Mouse (Mus musculus) hindbrain, embryonic 16.5 days (tissue): ENCODE measurements around the gene Med25. TPM values are rescaled to one million over a fixed set of nuclear protein-coding genes. Genes with fewer than 3 reads are reported as not detected.
A peak's percentile ranks its signal among the peaks of the same experiment; 100 is the strongest.

Source experiments
- ATAC-seq: fragments of 200-750 bp; cut with Nextera tagmentation; 2 replicates; pipeline ENCODE4 v1.8.0; 2017; ENCODE audit warnings: moderate TSS enrichment, moderate library complexity
- H3K27ac ChIP-seq: fragments of 300-500 bp; sonication (generic); 2 replicates; pipeline ENCODE4 v1.5.1; 2014; ENCODE audit warnings: low read depth, mild to moderate bottlenecking, control low read depth, low read length, moderate library complexity
- H3K27me3 ChIP-seq: fragments of 300-500 bp; sonication (generic); replicated peaks from 2 replicates; pipeline ENCODE4 v1.6.1; 2014; ENCODE audit warnings: low read length; ENCODE audit not compliant: control insufficient read depth, insufficient read depth
- H3K36me3 ChIP-seq: fragments of 300-500 bp; sonication (generic); 2 replicates; pipeline ENCODE4 v1.6.1; 2014; ENCODE audit warnings: mild to moderate bottlenecking, low read length, moderate library complexity, mixed read lengths; ENCODE audit not compliant: control insufficient read depth, insufficient read depth
- H3K4me1 ChIP-seq: fragments of 300-500 bp; sonication (generic); 2 replicates; pipeline ENCODE4 v1.6.1; 2014; ENCODE audit warnings: low read depth, low read length; ENCODE audit not compliant: control insufficient read depth, insufficient read depth
- H3K4me2 ChIP-seq: fragments of 300-500 bp; sonication (generic); 2 replicates; pipeline ENCODE4 v1.6.1; 2014; ENCODE audit warnings: mild to moderate bottlenecking, low read length, control low read depth, moderate library complexity
- H3K4me3 ChIP-seq: fragments of 300-500 bp; sonication (generic); 2 replicates; pipeline ENCODE4 v1.5.1; 2014; ENCODE audit warnings: mild to moderate bottlenecking, low read length, control low read depth, moderate library complexity
- H3K9ac ChIP-seq: fragments of 300-500 bp; sonication (generic); 2 replicates; pipeline ENCODE4 v1.6.1; 2014; ENCODE audit warnings: low read depth, mild to moderate bottlenecking, control low read depth, low read length, moderate library complexity
- H3K9me3 ChIP-seq: fragments of 300-500 bp; sonication (generic); 2 replicates; pipeline ENCODE4 v1.6.1; 2014; ENCODE audit warnings: mild to moderate bottlenecking, low read length, moderate library complexity; ENCODE audit not compliant: control insufficient read depth
- WGBS: fragments of 180-500 bp; shearing (Covaris S2); extraction: QIAGEN DNeasy Blood & Tissue Kit; methylation state at CpG from one replicate; pipeline ENCODE4 v1.1.7; 2014; 5-methylcytosine and 5-hydroxymethylcytosine counted together
- polyA plus RNA-seq: library from polyadenylated mRNA; unstranded; fragments of >200 nt; fragmentation: Nextera tagmentation; extraction: Ambion mirVana; gene quantifications from 2 replicates; pipeline ENCODE4 v1.2.1, GENCODE M21; 2015

The Med25 gene
- polyA plus RNA-seq, 1 experiment from 2014 or later: 136 TPM

DNA sequence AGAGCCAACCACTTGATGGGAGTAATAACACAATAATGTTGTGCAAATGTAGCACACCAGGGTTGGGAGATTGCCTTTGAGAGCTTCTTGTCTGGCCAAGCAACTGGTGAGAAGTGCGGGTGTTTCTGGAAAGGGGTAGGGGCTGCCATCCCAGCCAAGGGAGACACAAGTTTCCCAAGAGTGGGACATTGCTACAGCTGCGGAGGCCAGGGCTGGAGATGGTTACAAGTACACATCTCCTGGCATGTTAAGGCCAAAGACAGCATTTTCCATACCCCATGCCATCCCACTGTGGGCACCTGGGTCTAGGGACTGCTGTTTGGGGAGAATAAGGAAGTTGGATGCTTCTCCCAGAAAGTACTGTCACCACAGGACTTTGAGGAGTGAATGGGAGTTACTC, 39.4 kb downstream of the Med25 start:
- Histone ChIP-seq H3K9me3 (no peaks in the 10 kb centered on the region), H3K27me3 (no peaks in the 10 kb centered on the region), H3K4me1 (peaks cover 30% of the 10 kb centered on the region), H3K36me3 (no peaks in the 10 kb centered on the region), H3K9ac (peak overlapping the region; percentile 33), H3K4me2 (no peak overlapping the region), H3K27ac (no peak overlapping the region), H3K4me3 (no peak overlapping the region)
- WGBS: 91% methylated on average over 2 of the region's 2 CpGs
- ATAC-seq: no peak

DNA sequence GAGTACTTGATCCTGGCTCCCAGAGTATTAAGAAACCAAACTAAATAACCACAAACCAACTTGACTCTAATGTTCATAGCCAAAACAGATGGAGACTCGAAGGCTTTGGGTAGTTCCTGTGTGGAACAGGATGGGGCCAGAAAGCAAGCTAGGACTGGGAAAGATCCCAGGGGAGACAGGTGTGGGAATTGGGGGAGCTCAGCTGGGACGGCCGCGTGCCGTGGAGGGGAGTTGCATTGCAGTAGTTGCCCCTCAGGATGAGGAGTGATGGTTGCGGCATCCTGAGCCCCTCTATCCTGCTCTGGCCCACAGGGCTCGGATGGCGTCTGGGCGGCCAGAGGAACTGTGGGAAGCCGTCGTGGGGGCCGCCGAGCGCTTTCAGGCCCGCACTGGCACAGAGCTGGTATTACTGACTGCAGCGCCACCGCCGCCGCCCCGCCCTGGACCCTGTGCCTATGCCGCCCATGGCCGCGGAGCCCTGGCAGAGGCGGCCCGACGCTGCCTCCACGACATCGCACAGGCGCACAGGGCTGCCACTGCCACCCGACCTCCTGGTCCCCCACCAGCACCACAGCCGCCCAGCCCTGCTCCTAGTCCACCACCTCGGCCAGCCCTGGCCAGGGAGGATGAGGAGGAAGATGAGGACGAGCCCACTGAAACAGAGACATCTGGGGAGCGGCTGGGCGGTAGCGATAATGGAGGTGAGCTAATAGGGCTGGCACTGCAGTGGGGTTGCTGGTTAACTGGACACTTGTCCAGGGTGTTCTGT, 40.1 kb downstream of the Med25 start:
- no peaks in the 10 kb centered on the region for H3K27me3 ChIP-seq
- H3K4me2 ChIP-seq: no peak overlapping the region
- H3K36me3 ChIP-seq: no peaks in the 10 kb centered on the region
- no peak overlapping the region for H3K27ac ChIP-seq
- peaks cover 32% of the 10 kb centered on the region for H3K4me1 ChIP-seq
- ATAC-seq: no peak
- whole genome bisulfite sequencing: 90% methylated on average over 36 of the region's 36 CpGs
- H3K9ac ChIP-seq: no peak overlapping the region
- no peaks in the 10 kb centered on the region for H3K9me3 ChIP-seq
- H3K4me3 ChIP-seq: no peak overlapping the region

DNA sequence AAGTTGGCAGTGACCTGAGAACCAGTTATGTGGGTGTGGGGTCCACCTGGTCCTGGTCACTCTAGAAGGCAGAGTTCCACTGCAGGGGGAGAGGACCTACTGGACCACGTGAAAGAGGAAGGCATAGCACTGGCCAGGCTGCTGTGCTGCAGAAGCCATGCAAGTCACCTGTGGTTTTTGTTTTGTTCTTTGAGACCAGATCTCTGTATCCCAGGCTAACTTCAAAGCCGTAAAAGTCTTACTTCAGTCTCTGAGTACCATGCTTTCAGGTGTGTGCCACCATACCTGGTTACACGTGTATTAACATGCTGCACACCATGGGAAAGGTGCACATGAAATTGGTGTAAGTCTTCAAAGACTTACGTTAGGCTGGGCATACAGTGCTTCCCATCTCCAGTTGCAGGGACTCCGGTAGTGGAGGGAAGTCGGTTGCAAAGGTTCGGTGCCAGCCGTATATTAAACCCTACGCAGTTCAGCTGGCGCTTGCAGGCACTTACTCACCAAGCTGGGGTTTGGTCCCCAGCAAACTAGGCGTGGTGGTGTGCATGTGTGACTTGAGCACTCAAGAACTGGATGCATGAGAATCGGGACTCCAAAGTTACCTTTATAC, 40.8 kb downstream of the Med25 start:
- Histone ChIP-seq H3K4me2 (no peak overlapping the region), H3K4me1 (peaks cover 35% of the 10 kb centered on the region)

DNA sequence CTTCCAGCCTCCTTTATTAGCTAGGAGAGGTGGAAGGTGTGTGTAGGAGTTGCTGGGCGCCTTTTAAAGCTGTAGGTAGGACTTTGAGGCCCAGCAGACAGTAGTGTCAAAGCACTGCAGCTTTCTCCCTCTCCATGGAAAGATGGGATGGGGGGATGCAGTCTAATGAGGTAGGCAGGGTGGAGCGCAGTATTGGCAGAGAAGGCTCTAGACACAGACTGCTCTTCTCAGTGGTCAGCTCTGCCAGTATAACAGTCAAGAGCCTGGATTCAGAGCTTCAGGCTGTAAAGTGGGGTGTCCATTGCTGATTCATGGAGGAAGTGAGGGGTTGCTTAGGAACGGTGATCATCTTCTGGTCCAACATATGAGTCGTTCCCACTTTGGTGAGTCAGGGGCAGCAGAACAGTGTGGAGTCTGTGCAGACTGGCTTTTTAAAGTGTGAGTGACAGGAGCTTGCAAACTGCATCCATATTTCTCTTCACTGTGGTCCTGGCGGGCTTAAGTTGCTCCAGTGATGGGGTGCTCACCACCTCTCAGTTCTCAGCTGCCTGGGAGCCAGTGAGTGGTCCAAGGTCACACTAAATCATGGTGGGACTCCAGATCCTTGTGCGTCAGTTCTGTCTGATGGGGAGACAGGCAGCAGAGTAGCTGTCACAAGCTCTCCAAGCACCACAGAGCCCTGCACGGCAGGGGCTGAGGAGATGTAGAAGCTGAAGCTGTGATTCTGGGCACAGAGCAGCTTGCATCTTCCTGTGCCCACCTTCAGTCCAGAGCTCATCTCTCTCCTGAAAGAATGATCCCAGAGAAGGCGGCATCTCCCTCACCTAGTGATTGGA, 41.5 kb downstream of the Med25 start:
- H3K4me3 ChIP-seq: peak overlapping the region; percentile 72
- no peaks in the 10 kb centered on the region for H3K27me3 ChIP-seq
- peaks cover 8% of the 10 kb centered on the region; the same call in 1 of the 2 replicates for H3K36me3 ChIP-seq
- peak overlapping the region; percentile 92 for H3K4me2 ChIP-seq
- peak overlapping the region; percentile 99 for H3K27ac ChIP-seq
- WGBS: 81% methylated on average over 8 of the region's 8 CpGs
- H3K9me3 ChIP-seq: no peaks in the 10 kb centered on the region
- H3K4me1 ChIP-seq: peaks cover 30% of the 10 kb centered on the region
- H3K9ac ChIP-seq: peak overlapping the region; percentile 82
- no peak for ATAC-seq

More for the DNA sequence above, 40.8 kb downstream of the Med25 start:
- Histone ChIP-seq H3K9ac (no peak overlapping the region), H3K4me3 (no peak overlapping the region), H3K9me3 (no peaks in the 10 kb centered on the region), H3K27me3 (no peaks in the 10 kb centered on the region), H3K36me3 (peaks cover under 1% of the 10 kb centered on the region; the same call in 1 of the 2 replicates), H3K27ac (no peak overlapping the region)
- ATAC-seq: no peak
- WGBS: 92% methylated on average over 12 of the region's 12 CpGs

DNA sequence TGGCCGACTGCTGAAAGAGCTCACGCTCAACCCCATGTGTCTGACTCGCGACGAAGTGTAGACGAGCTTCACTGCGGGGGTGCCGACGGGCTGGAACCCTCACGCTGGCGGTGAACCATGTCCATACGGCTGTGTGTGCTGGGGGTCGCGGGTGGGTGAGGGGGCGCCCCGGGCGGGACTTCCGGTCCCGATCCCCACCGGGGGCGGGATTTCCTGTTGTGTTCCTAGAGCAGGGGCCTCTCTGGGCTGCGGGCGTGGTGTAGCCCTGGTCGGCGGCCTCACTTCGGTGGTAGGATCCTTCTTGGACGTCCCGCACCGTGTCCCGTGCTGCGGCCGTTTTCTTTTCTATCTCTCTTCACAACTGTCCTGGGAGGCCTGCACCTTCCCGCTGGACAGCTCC, 42.4 kb downstream of the Med25 start:
- under 1% methylated on average over 33 of the region's 33 CpGs for WGBS
- peak; percentile 52 for ATAC-seq
- H3K9me3 ChIP-seq: no peaks in the 10 kb centered on the region
- no peaks in the 10 kb centered on the region for H3K27me3 ChIP-seq
- H3K36me3 ChIP-seq: peaks cover 16% of the 10 kb centered on the region
- peak overlapping the region; percentile 99 for H3K27ac ChIP-seq
- peaks cover 30% of the 10 kb centered on the region for H3K4me1 ChIP-seq
- H3K4me3 ChIP-seq: peak overlapping the region; percentile 72
- H3K9ac ChIP-seq: peak overlapping the region; percentile 82
- peak overlapping the region; percentile 92 for H3K4me2 ChIP-seq

DNA sequence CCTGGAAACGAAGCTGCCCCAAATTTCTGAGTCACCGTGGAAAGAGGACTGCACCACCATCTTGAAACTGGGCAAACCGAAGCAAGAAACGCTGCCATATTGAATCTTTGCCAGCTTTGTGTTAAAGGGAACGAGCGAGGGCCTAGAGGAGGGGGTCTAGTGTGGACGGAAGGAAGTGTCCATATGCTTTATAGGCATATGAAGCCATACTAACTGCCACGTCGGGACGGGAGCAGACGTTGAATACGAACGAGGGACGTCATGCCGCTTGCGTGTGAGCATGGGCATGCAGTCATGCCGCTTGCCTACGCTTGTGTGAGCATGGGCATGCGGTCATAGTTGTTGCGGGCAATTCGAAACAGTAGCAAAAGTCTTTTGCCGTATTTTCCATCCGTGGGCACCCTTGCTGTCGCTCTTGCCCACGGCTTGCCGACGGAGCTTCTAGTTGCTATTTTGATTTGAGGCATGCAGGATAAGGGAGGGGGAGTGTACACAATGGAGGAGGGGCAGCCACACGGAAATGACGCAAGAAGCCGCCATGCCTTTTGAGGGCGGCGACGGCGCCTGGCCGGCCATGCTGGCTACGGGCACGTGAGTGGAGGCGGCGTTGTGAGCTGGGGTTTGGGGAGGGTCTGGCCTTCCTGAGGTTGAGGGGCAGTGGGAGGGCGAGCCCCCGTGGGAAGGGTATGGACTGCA, 42.9 kb downstream of the Med25 start:
- Histone ChIP-seq H3K36me3 (peaks cover 22% of the 10 kb centered on the region), H3K9ac (peak overlapping the region; percentile 82), H3K4me3 (peak overlapping the region; percentile 72), H3K9me3 (no peaks in the 10 kb centered on the region), H3K27me3 (no peaks in the 10 kb centered on the region), H3K4me1 (peaks cover 30% of the 10 kb centered on the region), H3K4me2 (peak overlapping the region; percentile 92), H3K27ac (peak overlapping the region; percentile 99)
- under 1% methylated on average over 41 of the region's 41 CpGs for WGBS
- ATAC-seq: peak; percentile 74

GRCm38 (mm10) chr7:44848561-44849415, 43.7 kb downstream of the Med25 start, which contains the start of the genes Akt1s1 and Tbc1d17:
Gene Akt1s1, plus strand, starts transcription at chr7:44848991.
Gene Tbc1d17, minus strand, starts transcription at chr7:44849079.
- no peaks in the 10 kb centered on the region for H3K27me3 ChIP-seq
- peak; percentile 89 for ATAC-seq
- peak within 1 kb of the TSS; percentile 72 for H3K4me3 ChIP-seq
- H3K4me1 ChIP-seq: peaks cover 27% of the 10 kb centered on the region
- peaks cover 29% of the 10 kb centered on the region for H3K36me3 ChIP-seq
- H3K9ac ChIP-seq: peak within 1 kb of the TSS; percentile 82
- H3K4me2 ChIP-seq: peak within 1 kb of the TSS; percentile 92
- no peaks in the 10 kb centered on the region for H3K9me3 ChIP-seq
- H3K27ac ChIP-seq: peak within 1 kb of the TSS; percentile 99
- under 1% methylated on average over 54 of the region's 54 CpGs for WGBS

DNA sequence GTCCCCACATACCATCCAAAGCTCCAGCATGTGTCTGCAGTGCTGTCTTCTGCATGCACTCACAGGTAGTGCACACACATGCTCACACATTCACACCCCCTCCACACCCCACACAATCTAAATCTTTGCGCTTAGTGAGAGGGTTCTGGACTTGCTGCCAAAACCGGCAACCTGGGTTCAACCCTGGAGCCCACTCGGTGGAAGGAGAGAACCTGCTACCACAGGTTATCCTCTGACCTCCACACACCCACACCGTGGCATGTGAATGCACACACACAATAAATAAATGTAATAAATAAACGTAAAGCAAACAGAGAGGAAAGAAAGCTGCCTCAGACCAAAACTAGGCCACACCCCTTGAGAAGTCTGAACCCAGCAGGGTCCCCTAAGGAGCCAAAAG, 44.7 kb downstream of the Med25 start:
- H3K9ac ChIP-seq: peak overlapping the region; percentile 72
- no peaks in the 10 kb centered on the region for H3K9me3 ChIP-seq
- peaks cover 35% of the 10 kb centered on the region for H3K36me3 ChIP-seq
- H3K4me1 ChIP-seq: peaks cover 20% of the 10 kb centered on the region
- peak overlapping the region; percentile 92 for H3K4me2 ChIP-seq
- 80% methylated on average over 5 of the region's 5 CpGs for WGBS
- peak overlapping the region; percentile 72 for H3K4me3 ChIP-seq
- no peak overlapping the region; the same call in none of the 2 replicates for H3K27ac ChIP-seq
- H3K27me3 ChIP-seq: no peaks in the 10 kb centered on the region
- no peak for ATAC-seq
